Mouse (Mus musculus) G1E (cell line): Measurements from ENCODE around the gene Arhgap30.

Source experiments
- CTCF ChIP-seq: IDR thresholded peaks from 2 replicates; pipeline ENCODE4 v1.5.1; 2012; ENCODE audit warnings: low read depth, low read length, inconsistent platforms, mixed read lengths
- GATA1 ChIP-seq: IDR thresholded peaks from 2 replicates; pipeline ENCODE4 v1.6.1; 2012; ENCODE audit warnings: borderline replicate concordance, low read length, inconsistent platforms, mixed read lengths
- POLR2AphosphoS5 ChIP-seq: IDR thresholded peaks from 2 replicates; pipeline ENCODE4 v1.6.1; 2012; ENCODE audit warnings: low read depth, low read length, inconsistent platforms; ENCODE audit not compliant: insufficient replicate concordance

DNA sequence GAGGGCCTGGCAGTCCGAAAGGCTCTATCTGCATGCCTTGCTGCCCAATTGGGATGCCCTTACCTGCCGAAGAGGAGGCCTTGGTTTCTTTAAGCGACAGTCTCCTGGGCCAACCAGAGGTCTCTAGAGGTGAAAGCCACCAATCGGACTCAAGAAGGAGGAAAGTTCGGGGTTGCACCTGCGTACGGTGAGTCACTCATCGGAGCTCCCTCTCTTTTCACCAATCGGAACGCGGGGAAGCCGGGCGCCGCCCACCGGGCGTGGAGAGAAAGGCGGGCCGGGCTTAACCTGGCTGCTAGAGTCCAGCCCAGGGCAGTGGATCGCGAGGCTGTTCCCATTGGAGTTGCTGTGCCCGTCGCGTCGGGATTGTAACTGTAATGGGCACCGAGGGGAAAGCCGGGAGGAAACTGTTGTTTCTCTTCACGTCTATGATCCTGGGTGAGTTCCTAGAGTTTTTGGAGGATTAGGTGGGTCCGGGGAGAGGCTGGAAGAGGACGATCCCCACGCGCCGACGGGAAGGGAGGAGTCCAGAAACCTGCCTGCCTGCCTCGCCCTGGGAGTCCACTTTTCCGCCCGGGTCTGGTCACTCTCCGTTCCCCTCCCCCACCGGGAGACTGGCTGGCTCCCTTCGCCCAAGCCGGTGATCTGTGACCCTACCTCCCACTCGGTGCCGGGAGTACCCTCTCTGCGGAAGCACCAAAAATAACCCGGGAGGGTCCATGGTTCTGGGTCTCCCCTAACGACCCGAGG lies 48.7 kb downstream of the Arhgap30 start, which contains the start of gene F11r:
- TF ChIP-seq CTCF (no peak), GATA1 (no peak), POLR2AphosphoS5 (no peak)
